Mouse (Mus musculus) heart, postnatal 14 days (tissue): Measurements from ENCODE around the gene Asb13. TPM values are rescaled to one million over a fixed set of nuclear protein-coding genes. Genes with fewer than 3 reads are reported as not detected.

Experiments used
- DNase-seq, 2 experiments: peaks; one replicate each; pipeline ENCODE4 v3.0.0; 2021 to 2022
- intact Hi-C: fragments of 180-260 bp; cut with DNase I; formaldehyde crosslinking; loops from one replicate; pipeline ENCODE4 v1.15.1; 2025
- total RNA-seq, 2 experiments: library from RNA; stranded (reverse); gene quantifications; 2 replicates each; pipeline ENCODE4 v1.2.3; 2021

The Asb13 gene
- total RNA-seq, 2 experiments from 2014 or later = 8.9 to 9.0 TPM

DNA sequence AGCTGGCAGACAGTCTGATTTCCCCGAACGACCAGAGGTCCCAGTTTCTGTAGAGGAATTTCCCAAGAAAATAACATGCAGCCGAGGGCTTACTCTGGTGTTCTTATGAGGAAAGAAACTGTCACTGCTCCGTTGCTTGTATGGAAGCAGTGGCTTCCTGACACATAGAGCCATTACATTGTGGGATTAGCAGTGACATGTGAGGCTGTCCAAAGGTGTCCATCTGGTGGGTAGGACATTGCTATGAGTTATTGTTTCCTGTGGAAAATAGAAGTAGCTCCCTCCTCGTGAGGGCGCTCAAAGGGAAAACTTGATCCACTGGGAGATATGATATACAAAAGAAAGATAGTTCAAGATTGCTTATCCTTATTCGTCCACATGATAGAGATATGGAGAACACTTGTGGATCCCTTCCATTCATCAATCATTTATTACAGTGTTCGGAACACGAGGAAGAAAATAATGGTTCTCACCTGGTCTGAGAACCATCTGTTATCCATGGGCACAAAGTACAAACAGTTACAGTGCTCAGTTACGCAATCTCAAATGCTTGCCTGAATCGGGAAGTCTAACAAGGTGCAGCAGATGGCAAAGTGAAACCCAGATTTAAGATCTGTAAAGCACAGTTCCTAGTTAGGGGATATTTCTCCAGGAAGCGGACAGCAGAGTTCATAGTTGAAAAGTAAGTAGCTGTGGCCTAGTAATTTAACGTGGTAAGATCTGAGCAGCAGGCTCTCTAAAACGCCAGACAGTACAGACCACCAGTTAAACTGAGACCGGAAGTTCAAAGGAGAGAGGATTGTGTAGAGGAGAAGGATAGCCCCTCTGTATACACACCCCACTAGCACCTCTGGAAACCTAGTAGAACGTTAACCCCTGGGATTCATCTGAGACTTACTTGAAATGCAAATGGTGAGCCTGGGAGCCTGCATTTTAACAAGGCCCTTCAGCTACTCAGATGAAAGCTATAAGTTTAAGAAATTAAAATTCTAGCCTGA is 25.6 kb downstream of the Asb13 start:
- no peak for DNase-seq
- intact Hi-C loops = no loop called here

GRCm38 (mm10) chr13:3664241-3664640 is 30.4 kb downstream of the Asb13 start:
- DNase-seq = no peak

GRCm38 (mm10) chr13:3665308-3665723 is 31.5 kb downstream of the Asb13 start:
- intact Hi-C loops = loop anchor here (1.0 to 5.0 kb wide), 3 partner anchors 87 to 336 kb away; no protein-coding TSS in a partner anchor
- DNase-seq = peak; percentile 73 to 84

More at GRCm38 (mm10) chr13:3664241-3664640, 30.4 kb downstream of the Asb13 start:
- intact Hi-C loops = no loop called here

DNA sequence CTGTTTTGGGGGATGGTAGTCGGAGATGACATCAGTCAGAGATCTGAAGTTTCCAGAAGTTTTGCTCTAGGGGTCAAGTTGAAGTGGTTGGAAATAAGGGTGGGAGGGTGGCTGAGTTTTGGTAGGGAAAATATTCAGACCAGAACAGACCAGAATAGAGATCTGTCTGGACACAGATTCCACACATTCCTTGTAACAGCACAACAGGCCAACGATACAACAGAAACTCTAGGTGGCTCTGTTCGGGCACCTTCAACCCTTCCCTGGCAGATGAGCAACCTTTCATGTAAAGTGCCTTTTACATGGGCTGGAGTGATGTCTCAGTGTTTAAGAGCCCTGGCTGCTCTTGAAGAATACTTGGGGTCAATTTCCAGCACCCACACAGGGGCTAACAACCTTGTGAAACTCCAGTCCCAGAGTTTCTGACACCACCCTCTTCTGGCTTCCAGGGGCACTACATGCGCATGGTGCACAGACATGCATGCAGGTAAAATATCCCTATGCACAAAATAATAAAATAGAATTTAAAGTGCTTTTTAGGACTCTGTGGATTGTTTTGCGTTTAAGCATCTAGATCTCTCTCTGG is 33.5 kb downstream of the Asb13 start:
- no peak for DNase-seq
- intact Hi-C loops = loop anchor here (5.0 kb wide), 1 partner anchor 85 kb away; no protein-coding TSS in a partner anchor

DNA sequence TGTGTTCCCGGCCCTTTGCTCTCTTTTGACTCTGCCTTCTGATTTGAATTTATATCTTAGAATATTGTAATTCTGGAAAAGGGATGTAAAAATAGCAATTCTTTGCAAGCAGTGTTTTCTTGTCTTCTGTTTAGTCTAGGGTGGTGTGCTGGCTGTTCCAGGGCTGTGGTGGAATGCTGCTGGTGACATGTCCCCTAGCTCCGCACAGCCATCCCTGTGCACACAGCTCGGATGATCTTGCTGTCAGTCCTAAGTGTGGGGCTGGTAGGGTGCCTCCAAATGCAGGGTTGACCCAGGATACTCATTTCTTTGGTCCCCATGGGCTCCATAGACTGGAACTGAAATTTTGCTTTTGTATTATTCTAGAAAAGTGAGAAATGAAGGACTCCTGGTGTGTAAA is 34.2 kb downstream of the Asb13 start:
- intact Hi-C loops = loop anchor here (5.0 kb wide), 1 partner anchor 84 kb away; no protein-coding TSS in a partner anchor
- DNase-seq = no peak

GRCm38 (mm10) chr13:3669611-3670010 is 35.8 kb downstream of the Asb13 start:
- DNase-seq = no peak
- intact Hi-C loops = loop anchor here (5.0 kb wide), 1 partner anchor 83 kb away; no protein-coding TSS in a partner anchor

- intact Hi-C loops = no loop called here
- DNase-seq = peak; percentile 19 to 30
These were observed 36.2 kb downstream of the Asb13 start for GRCm38 (mm10) chr13:3670039-3670438.

- no peak for DNase-seq
- intact Hi-C loops = no loop called here
These were observed 39.3 kb downstream of the Asb13 start for GRCm38 (mm10) chr13:3673151-3673550.

DNA sequence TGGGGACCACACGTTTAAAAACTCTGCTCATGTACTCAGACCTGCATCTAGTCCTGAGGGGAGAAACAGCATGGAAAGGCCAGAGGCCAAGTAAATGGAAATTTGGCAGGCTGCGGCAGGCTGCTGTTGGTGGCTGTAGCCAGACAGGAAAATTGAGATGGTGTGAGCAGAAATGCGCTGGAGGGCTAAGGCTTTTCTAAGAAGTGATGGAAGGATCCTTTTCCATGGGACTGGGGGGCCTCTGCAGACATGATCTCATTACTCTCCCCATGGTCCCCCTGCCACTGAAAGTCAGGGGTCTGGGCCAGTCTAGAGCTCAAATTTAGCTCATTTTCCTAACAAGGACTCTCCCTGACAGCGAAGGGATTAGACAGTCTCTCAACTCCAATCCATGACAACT is 39.8 kb downstream of the Asb13 start:
- peak; percentile 13 to 31 for DNase-seq
- intact Hi-C loops = no loop called here

- DNase-seq = no peak
- intact Hi-C loops = no loop called here
These were observed 42.0 kb downstream of the Asb13 start for GRCm38 (mm10) chr13:3675855-3676254.

- no peak for DNase-seq
- intact Hi-C loops = no loop called here
These were observed 45.3 kb downstream of the Asb13 start for GRCm38 (mm10) chr13:3679098-3679497.

DNA sequence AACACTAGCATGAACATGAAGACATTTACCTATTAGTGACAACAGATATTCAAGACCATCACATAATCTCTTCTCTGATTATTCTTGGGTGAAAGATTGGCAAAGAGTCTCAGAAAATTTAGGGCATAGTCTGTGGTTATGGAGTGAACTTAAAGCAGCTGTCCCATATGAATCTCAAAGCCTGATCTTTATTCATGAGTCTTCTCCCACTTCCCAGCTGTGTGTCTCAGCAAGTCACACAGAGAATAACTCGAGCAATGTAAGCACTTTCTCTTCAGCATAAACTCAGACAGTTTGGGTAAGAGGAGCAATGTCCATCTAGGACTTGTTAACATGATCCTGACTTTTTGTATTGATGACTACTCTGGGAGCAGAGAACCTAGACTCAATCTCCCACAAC is 52.5 kb downstream of the Asb13 start:
- no peak for DNase-seq
- intact Hi-C loops = no loop called here

DNA sequence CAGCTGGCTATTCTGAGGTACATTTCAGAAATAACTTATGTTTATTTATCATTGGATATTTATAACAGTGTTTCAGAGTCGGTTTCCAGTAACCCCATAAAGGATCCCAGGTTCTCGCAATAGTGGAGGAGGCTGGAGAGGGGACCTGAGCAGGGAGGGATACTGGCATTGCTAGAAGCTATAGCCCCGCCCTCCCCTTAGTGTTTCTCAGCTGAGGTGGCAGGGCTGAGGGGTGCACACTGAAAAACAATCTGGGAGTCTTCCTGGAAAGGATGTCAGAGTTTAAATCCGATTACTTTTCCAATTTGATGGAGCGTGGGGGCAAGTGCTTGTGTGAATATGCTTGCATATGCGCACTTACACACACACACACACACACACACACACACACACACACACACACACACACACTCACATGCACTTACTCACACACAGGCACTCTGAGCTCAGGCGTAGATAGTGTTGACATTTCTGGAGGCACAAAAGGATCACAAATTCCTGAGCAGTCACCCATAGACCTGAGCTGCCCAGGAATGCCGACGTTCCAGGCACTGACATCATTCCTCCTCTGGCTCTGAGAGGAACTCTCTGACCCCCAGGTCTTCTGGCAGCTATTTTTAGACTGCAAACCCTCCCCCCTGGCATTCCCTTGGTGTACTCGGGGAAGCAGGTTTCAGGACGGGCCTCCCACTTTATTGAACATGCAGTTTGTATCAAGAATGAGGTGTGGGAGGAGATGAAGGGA is 60.9 kb downstream of the Asb13 start:
- intact Hi-C loops = no loop called here
- DNase-seq = peak; percentile 15 to 63

- DNase-seq = no peak
- intact Hi-C loops = no loop called here
These were observed 63.3 kb downstream of the Asb13 start for GRCm38 (mm10) chr13:3696977-3697735.

- no peak for DNase-seq
- intact Hi-C loops = no loop called here
These were observed 66.9 kb downstream of the Asb13 start for GRCm38 (mm10) chr13:3700752-3701151.

Other genes starting within 250 kb of the Asb13 start
- 100 to 1,000 TPM; 249 to 250 TPM for gene Gdi2, start 96.0 kb upstream of the Asb13 start, total RNA-seq
- gene Fam208b, start 22.9 kb upstream of the Asb13 start, total RNA-seq = 10 to 100 TPM; 13.7 to 14.9 TPM
- gene Calml3, start 170.3 kb downstream of the Asb13 start, total RNA-seq = under 1 TPM; 0.26 to 0.29 TPM
- gene Calm4, start 203.7 kb downstream of the Asb13 start, total RNA-seq = not detected
- not detected for gene Calm5, start 220.1 kb downstream of the Asb13 start, total RNA-seq